Mouse (Mus musculus) neural tube, embryonic 11.5 days (tissue): Measurements from ENCODE around the gene Rfesd. TPM values are rescaled to one million over a fixed set of nuclear protein-coding genes. Genes with fewer than 3 reads are reported as not detected.

Experiments used
- ATAC-seq: fragments of 200-750 bp; cut with Nextera tagmentation; 2 replicates; pipeline ENCODE4 v1.8.0; 2017; ENCODE audit warnings: moderate number of reproducible peaks, mild to moderate bottlenecking, moderate TSS enrichment, moderate library complexity; ENCODE audit not compliant: insufficient read depth, low FRiP score, low TSS enrichment
- DNase-seq: peaks from one replicate; pipeline ENCODE4 v3.0.0-alpha.2; 2015; ENCODE audit warnings: low spot score
- H3K27ac ChIP-seq: fragments of 300-500 bp; sonication (generic); 2 replicates; pipeline ENCODE4 v1.5.1; 2014; ENCODE audit warnings: low read depth, mild to moderate bottlenecking, low read length
- H3K27me3 ChIP-seq: fragments of 300-500 bp; sonication (generic); 2 replicates; pipeline ENCODE4 v1.6.1; 2014; ENCODE audit warnings: mild to moderate bottlenecking, low read length, mixed read lengths; ENCODE audit not compliant: control insufficient read depth, insufficient read depth
- H3K36me3 ChIP-seq: fragments of 300-500 bp; sonication (generic); 2 replicates; pipeline ENCODE4 v1.6.1; 2014; ENCODE audit warnings: mild to moderate bottlenecking, low read length, moderate library complexity, mixed read lengths; ENCODE audit not compliant: control insufficient read depth, insufficient read depth
- H3K4me1 ChIP-seq: fragments of 300-500 bp; sonication (generic); 2 replicates; pipeline ENCODE4 v1.6.1; 2014; ENCODE audit warnings: low read length, mixed read lengths; ENCODE audit not compliant: control insufficient read depth, insufficient read depth
- H3K4me2 ChIP-seq: fragments of 300-500 bp; sonication (generic); 2 replicates; pipeline ENCODE4 v1.6.1; 2014; ENCODE audit warnings: low read depth, mild to moderate bottlenecking, moderate library complexity
- H3K4me3 ChIP-seq: fragments of 300-500 bp; sonication (generic); 2 replicates; pipeline ENCODE4 v1.5.1; 2014; ENCODE audit warnings: low read depth, low read length
- H3K9ac ChIP-seq: fragments of 300-500 bp; sonication (generic); 2 replicates; pipeline ENCODE4 v1.6.1; 2014; ENCODE audit warnings: mild to moderate bottlenecking, low read length
- H3K9me3 ChIP-seq: fragments of 300-500 bp; sonication (generic); 2 replicates; pipeline ENCODE4 v1.6.1; 2016; ENCODE audit warnings: low read length; ENCODE audit not compliant: control insufficient read depth
- WGBS: fragments of 180-500 bp; shearing (Covaris S2); extraction: QIAGEN DNeasy Blood & Tissue Kit; methylation state at CpG from one replicate; pipeline ENCODE4 v1.1.7; 2014; 5-methylcytosine and 5-hydroxymethylcytosine counted together
- polyA plus RNA-seq: library from polyadenylated mRNA; unstranded; fragments of >200 nt; fragmentation: Nextera tagmentation; extraction: Ambion mirVana; gene quantifications from 2 replicates; pipeline ENCODE4 v1.2.1, GENCODE M21; 2014

The Rfesd gene
- polyA plus RNA-seq, 1 experiment from 2014 or later: 14.8 TPM

- Histone ChIP-seq H3K27ac (no peak overlapping the region), H3K4me1 (peaks cover 4% of the 10 kb centered on the region; the same call in 1 of the 2 replicates), H3K4me3 (peak overlapping the region; percentile 45), H3K27me3 (peaks cover 27% of the 10 kb centered on the region), H3K36me3 (no peaks in the 10 kb centered on the region), H3K9ac (peak overlapping the region; percentile 44), H3K9me3 (no peaks in the 10 kb centered on the region), H3K4me2 (peak overlapping the region; percentile 98)
- peak; percentile 91 for ATAC-seq
- peak; percentile 83 for DNase-seq
- WGBS: under 1% methylated on average over 32 of the region's 34 CpGs
These were observed 37.8 kb upstream of the Rfesd start for GRCm38 (mm10) chr13:76056261-76056724.

GRCm38 (mm10) chr13:76055391-76056232, 37.1 kb upstream of the Rfesd start:
- H3K4me1 ChIP-seq: peaks cover 4% of the 10 kb centered on the region; the same call in 1 of the 2 replicates
- WGBS: under 1% methylated on average over 54 of the region's 59 CpGs
- peak overlapping the region; percentile 44 for H3K9ac ChIP-seq
- H3K4me2 ChIP-seq: peak overlapping the region; percentile 98
- no peaks in the 10 kb centered on the region for H3K9me3 ChIP-seq
- peak; percentile 61 for ATAC-seq
- H3K27ac ChIP-seq: no peak overlapping the region
- peaks cover 27% of the 10 kb centered on the region for H3K27me3 ChIP-seq
- H3K4me3 ChIP-seq: peak overlapping the region; percentile 45
- H3K36me3 ChIP-seq: no peaks in the 10 kb centered on the region
- peak; percentile 54 for DNase-seq

GRCm38 (mm10) chr13:76044971-76045370, 26.5 kb upstream of the Rfesd start:
- no peaks in the 10 kb centered on the region for H3K4me1 ChIP-seq
- no peaks in the 10 kb centered on the region for H3K9me3 ChIP-seq
- no peaks in the 10 kb centered on the region for H3K27me3 ChIP-seq
- H3K4me2 ChIP-seq: no peak overlapping the region
- ATAC-seq (no peak), DNase-seq (no peak)
- no peak overlapping the region for H3K9ac ChIP-seq
- no peak overlapping the region for H3K4me3 ChIP-seq
- H3K27ac ChIP-seq: no peak overlapping the region
- H3K36me3 ChIP-seq: no peaks in the 10 kb centered on the region

- ATAC-seq: no peak
- Histone ChIP-seq H3K4me3 (no peak overlapping the region), H3K36me3 (no peaks in the 10 kb centered on the region), H3K4me1 (no peaks in the 10 kb centered on the region), H3K4me2 (no peak overlapping the region), H3K27ac (no peak overlapping the region), H3K9ac (no peak overlapping the region), H3K27me3 (no peaks in the 10 kb centered on the region), H3K9me3 (no peaks in the 10 kb centered on the region)
- 65% methylated on average over 1 of the region's 1 CpGs for WGBS
- DNase-seq: no peak
These were observed 23.9 kb upstream of the Rfesd start for GRCm38 (mm10) chr13:76042455-76042854.

- Histone ChIP-seq H3K4me2 (no peak overlapping the region), H3K36me3 (no peaks in the 10 kb centered on the region), H3K4me3 (no peak overlapping the region), H3K27ac (no peak overlapping the region), H3K9me3 (no peaks in the 10 kb centered on the region), H3K4me1 (no peaks in the 10 kb centered on the region), H3K27me3 (no peaks in the 10 kb centered on the region), H3K9ac (no peak overlapping the region)
- DNase-seq (no peak), ATAC-seq (no peak)
- 86% methylated on average over 3 of the region's 3 CpGs for WGBS
These were observed 6.1 kb upstream of the Rfesd start for GRCm38 (mm10) chr13:76024588-76024987.

GRCm38 (mm10) chr13:76021782-76022181, 3.3 kb upstream of the Rfesd start:
- Histone ChIP-seq H3K27ac (no peak overlapping the region), H3K4me3 (no peak overlapping the region), H3K36me3 (no peaks in the 10 kb centered on the region), H3K9me3 (no peaks in the 10 kb centered on the region), H3K27me3 (no peaks in the 10 kb centered on the region), H3K4me2 (no peak overlapping the region), H3K9ac (no peak overlapping the region), H3K4me1 (peaks cover 3% of the 10 kb centered on the region; the same call in 1 of the 2 replicates)
- WGBS: 91% methylated on average over 2 of the region's 2 CpGs
- ATAC-seq (no peak), DNase-seq (no peak)

GRCm38 (mm10) chr13:76018844-76019400, 403 bp upstream of the Rfesd start:
- peaks cover 3% of the 10 kb centered on the region; the same call in 1 of the 2 replicates for H3K4me1 ChIP-seq
- peak; percentile 56 for ATAC-seq
- H3K27ac ChIP-seq: no peak overlapping the region
- DNase-seq: no peak
- H3K27me3 ChIP-seq: no peaks in the 10 kb centered on the region
- H3K4me3 ChIP-seq: peak overlapping the region; percentile 78
- no peak overlapping the region for H3K9ac ChIP-seq
- H3K4me2 ChIP-seq: peak overlapping the region; percentile 59
- no peaks in the 10 kb centered on the region for H3K36me3 ChIP-seq
- no peaks in the 10 kb centered on the region for H3K9me3 ChIP-seq
- 48% methylated on average over 5 of the region's 5 CpGs for WGBS

- peak overlapping the region; percentile 59 for H3K4me2 ChIP-seq
- no peak for ATAC-seq
These were observed 1.1 kb downstream of the Rfesd start for GRCm38 (mm10) chr13:76017465-76017864.

More at GRCm38 (mm10) chr13:76017465-76017864, 1.1 kb downstream of the Rfesd start:
- H3K4me1 ChIP-seq: peaks cover 3% of the 10 kb centered on the region; the same call in 1 of the 2 replicates
- 76% methylated on average over 4 of the region's 4 CpGs for WGBS
- H3K27me3 ChIP-seq: no peaks in the 10 kb centered on the region
- H3K27ac ChIP-seq: no peak overlapping the region
- no peaks in the 10 kb centered on the region for H3K36me3 ChIP-seq
- H3K9me3 ChIP-seq: no peaks in the 10 kb centered on the region
- H3K4me3 ChIP-seq: peak overlapping the region; percentile 78
- DNase-seq: no peak
- no peak overlapping the region for H3K9ac ChIP-seq
